Mouse (Mus musculus): ENCODE measurements at regions not wholly inside any gene's neighbourhood (a gene's known extent, or its start where the extent isn't known, plus 50 kb on each side); places are given as distances from the start of the nearest gene placed in this dataset.
A peak's percentile ranks its signal among the peaks of the same experiment; 100 is the strongest.

DNA sequence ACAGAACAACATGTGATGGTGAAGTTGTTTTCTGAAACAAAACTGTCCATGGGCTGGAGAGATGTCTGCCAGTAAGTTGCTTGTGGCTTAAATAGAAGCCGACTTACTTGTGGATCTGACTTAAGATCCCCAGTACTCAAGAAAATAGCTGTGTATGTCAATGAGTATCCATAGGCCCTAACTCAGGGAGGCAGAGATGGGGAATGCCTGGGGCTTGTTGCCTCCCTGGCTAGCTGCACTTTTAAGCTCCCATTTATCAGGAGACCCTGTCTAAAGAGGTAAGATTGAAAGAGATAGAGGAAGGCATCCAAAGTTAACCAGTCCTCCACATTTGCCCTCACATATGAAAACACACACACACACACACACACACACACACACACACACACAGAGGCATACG lies 167.8 kb upstream of the Irx1 start:
- WGBS, result 96% methylated on average over 2 of the region's 2 CpGs
- Histone ChIP-seq H3K4me3 (replicated peaks; ENCODE audit: low read depth, low read length) (no peak overlapping the region), H3K36me3 (ENCODE audit: control insufficient read depth, insufficient read depth, low read length) (no peaks in the 10 kb centered on the region), H3K4me2 (ENCODE audit: low read length) (no peak overlapping the region), H3K9ac (replicated peaks; ENCODE audit: low read length) (no peak overlapping the region), H3K4me1 (ENCODE audit: control insufficient read depth, insufficient read depth, low read length) (no peaks in the 10 kb centered on the region), H3K27ac (replicated peaks; ENCODE audit: low read depth, low read length) (no peak overlapping the region), H3K9me3 (ENCODE audit: control insufficient read depth, low read length) (no peaks in the 10 kb centered on the region), H3K27me3 (ENCODE audit: control insufficient read depth, insufficient read depth, low read length) (no peaks in the 10 kb centered on the region)
- ATAC-seq (ENCODE audit: low FRiP score, low TSS enrichment) (no peak), DNase-seq (no peak)

DNA sequence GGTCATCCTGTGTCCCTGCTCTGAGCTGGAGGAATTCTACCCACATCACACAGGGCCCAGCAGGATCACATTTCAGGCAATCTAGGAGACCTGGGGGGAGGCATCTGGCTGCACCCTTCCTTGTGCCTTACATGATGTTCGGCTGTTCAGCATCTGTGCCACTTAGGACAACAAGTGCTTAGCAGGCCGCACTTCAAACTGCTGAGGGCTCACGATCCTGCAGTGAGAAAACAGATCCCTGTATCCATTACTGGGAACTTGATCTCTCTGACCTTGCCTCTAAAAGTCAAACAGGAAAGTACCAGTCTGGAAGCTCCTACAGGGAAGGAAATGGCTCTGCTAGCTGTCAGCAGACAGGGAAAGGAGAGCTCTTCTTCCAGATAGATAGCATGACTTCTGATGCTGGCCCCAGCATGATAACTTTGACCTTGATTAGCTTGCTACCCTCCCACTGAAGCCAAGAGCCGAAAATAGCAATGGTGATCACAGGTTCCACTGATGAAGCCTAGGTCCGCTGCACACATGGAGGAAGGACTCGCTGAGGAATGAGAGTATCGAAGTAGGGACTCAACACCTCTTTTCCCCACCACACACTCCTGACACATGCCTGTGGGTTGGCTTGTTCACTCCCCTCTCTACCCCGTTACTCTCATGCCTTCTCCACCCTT lies 170.7 kb upstream of the Irx1 start:
- no peaks in the 10 kb centered on the region for H3K27me3 ChIP-seq (ENCODE audit: control insufficient read depth, insufficient read depth, low read length)
- no peaks in the 10 kb centered on the region for H3K36me3 ChIP-seq (ENCODE audit: control insufficient read depth, insufficient read depth, low read length)
- H3K4me3 ChIP-seq (replicated peaks; ENCODE audit: low read depth, low read length), result no peak overlapping the region
- DNase-seq, result no peak
- no peak for ATAC-seq (ENCODE audit: low FRiP score, low TSS enrichment)
- no peak overlapping the region for H3K4me2 ChIP-seq (ENCODE audit: low read length)
- no peak overlapping the region for H3K9ac ChIP-seq (replicated peaks; ENCODE audit: low read length)
- no peaks in the 10 kb centered on the region for H3K9me3 ChIP-seq (ENCODE audit: control insufficient read depth, low read length)
- WGBS, result 88% methylated on average over 8 of the region's 8 CpGs
- no peaks in the 10 kb centered on the region for H3K4me1 ChIP-seq (ENCODE audit: control insufficient read depth, insufficient read depth, low read length)
- no peak overlapping the region for H3K27ac ChIP-seq (replicated peaks; ENCODE audit: low read depth, low read length)

DNA sequence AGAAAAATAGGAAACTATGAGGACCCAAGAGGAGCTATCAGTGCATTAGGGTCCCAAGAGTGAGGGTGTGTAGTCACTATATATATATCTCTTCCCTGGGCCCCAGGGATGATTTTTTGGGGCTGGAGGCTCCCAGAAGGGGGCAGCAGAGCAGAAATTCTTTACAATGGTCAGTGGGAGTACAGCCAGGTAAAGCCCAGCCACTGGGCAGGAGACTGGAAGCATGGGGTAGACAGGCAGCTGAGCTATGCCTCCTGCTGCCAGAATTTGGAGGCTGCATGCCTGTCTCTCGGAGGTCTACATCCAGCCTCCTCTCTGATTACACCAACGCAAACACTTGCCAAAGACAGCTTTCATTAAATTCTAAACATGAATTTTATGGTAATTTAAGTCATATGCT lies 202.7 kb upstream of the Irx1 start:
- no peaks in the 10 kb centered on the region for H3K4me1 ChIP-seq (ENCODE audit: control insufficient read depth, insufficient read depth, low read length)
- no peak overlapping the region for H3K27ac ChIP-seq (replicated peaks; ENCODE audit: low read depth, low read length)
- DNase-seq (no peak), ATAC-seq (ENCODE audit: low FRiP score, low TSS enrichment) (no peak)
- no peaks in the 10 kb centered on the region for H3K9me3 ChIP-seq (ENCODE audit: control insufficient read depth, low read length)
- H3K27me3 ChIP-seq (ENCODE audit: control insufficient read depth, insufficient read depth, low read length), result no peaks in the 10 kb centered on the region
- 74% methylated on average over 2 of the region's 2 CpGs for WGBS
- H3K4me3 ChIP-seq (replicated peaks; ENCODE audit: low read depth, low read length), result no peak overlapping the region
- no peak overlapping the region for H3K4me2 ChIP-seq (ENCODE audit: low read length)
- no peaks in the 10 kb centered on the region for H3K36me3 ChIP-seq (ENCODE audit: control insufficient read depth, insufficient read depth, low read length)
- H3K9ac ChIP-seq (replicated peaks; ENCODE audit: low read length), result no peak overlapping the region

DNA sequence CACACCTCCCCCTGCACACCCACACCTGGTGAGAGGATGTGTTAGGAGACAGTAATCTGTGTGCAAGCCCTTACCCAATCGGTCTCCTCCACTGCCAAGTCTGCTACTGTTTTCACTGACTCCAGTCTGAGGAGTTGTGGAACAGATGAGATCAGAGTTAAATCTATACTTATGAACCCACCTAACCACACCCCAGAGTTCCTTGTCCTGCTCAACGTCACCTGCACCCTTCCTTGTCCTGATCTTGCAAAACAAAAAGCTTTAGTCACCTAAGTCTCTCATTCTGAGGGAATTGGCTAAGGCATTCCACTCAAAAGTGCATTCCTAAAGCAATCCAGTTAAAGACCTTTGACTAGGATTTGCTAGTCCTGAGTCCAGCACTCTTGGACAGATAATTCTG lies 203.9 kb upstream of the Irx1 start:
- Histone ChIP-seq H3K9me3 (ENCODE audit: control insufficient read depth, low read length) (no peaks in the 10 kb centered on the region), H3K4me2 (ENCODE audit: low read length) (no peak overlapping the region), H3K27me3 (ENCODE audit: control insufficient read depth, insufficient read depth, low read length) (no peaks in the 10 kb centered on the region), H3K27ac (replicated peaks; ENCODE audit: low read depth, low read length) (no peak overlapping the region), H3K9ac (replicated peaks; ENCODE audit: low read length) (no peak overlapping the region), H3K4me1 (ENCODE audit: control insufficient read depth, insufficient read depth, low read length) (no peaks in the 10 kb centered on the region), H3K4me3 (replicated peaks; ENCODE audit: low read depth, low read length) (no peak overlapping the region), H3K36me3 (ENCODE audit: control insufficient read depth, insufficient read depth, low read length) (no peaks in the 10 kb centered on the region)
- WGBS, result 82% methylated on average over 2 of the region's 2 CpGs
- no peak for ATAC-seq (ENCODE audit: low FRiP score, low TSS enrichment)
- no peak for DNase-seq

DNA sequence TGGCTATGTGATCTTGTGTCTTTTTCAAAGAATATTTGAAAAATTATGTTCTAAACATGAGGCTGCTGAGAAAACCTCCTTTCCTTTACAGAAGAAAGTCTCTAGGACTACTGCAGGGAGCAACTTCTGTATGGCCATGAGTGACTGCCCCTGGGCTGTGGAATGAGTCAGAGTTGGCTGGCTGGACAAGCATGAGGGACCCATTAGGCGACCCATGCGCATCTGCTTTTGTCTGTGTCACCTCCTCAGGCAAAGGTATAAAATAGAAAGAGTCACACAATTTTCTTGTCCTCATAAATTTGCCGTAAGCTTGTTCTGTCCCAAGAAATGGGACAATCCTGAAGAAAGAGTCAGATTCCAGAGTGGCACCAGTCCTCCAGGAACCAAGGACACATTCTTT lies 220.1 kb upstream of the Irx1 start:
- H3K36me3 ChIP-seq (ENCODE audit: control insufficient read depth, insufficient read depth, low read length), result no peaks in the 10 kb centered on the region
- H3K27ac ChIP-seq (replicated peaks; ENCODE audit: low read depth, low read length), result no peak overlapping the region
- no peak overlapping the region for H3K9ac ChIP-seq (replicated peaks; ENCODE audit: low read length)
- no peaks in the 10 kb centered on the region for H3K27me3 ChIP-seq (ENCODE audit: control insufficient read depth, insufficient read depth, low read length)
- H3K4me1 ChIP-seq (ENCODE audit: control insufficient read depth, insufficient read depth, low read length), result 0 out of 2 replicates have a peak, but pooled peaks cover 2% of the 10 kb centered on the region
- DNase-seq (no peak), ATAC-seq (ENCODE audit: low FRiP score, low TSS enrichment) (no peak)
- H3K4me2 ChIP-seq (ENCODE audit: low read length), result no peak overlapping the region
- no peaks in the 10 kb centered on the region for H3K9me3 ChIP-seq (ENCODE audit: control insufficient read depth, low read length)
- 92% methylated on average over 3 of the region's 3 CpGs for WGBS
- H3K4me3 ChIP-seq (replicated peaks; ENCODE audit: low read depth, low read length), result no peak overlapping the region

DNA sequence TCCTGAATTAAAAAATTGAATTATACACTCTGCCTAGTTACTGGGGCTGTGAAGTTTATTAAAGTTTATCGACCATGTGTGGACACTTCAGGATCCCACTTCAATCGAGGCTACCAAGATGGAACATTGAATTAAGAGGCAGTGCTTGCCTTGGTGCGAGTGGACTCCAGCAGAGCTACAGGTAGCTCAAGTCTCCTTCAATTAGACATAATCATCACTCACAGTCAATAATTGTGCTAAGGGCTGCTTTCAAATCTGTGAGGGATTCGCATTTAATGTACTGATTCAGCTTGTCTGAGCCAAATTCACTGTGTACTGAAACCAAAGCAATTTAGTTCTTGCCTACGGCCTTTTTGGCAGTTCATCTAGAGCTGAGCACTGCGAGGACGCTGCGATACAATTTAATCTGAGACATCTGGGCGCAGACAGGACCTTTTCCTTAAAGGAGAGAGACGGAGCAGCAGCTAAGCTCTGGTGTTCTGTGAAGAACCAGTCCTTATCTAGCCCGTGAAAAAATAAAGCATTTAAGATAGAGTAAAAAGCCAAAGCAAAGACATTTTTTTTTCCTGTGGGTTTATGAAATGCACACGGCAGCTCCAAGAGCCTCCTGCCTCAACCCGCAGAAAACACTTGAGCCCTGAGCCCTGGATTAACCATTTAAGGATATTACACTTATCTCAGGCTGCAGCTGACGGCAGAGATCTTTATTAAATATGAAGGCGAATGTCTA lies 220.8 kb upstream of the Irx1 start:
- H3K4me1 ChIP-seq (ENCODE audit: control insufficient read depth, insufficient read depth, low read length), result 0 out of 2 replicates have a peak, but pooled peaks cover 2% of the 10 kb centered on the region
- H3K27ac ChIP-seq (replicated peaks; ENCODE audit: low read depth, low read length), result peak overlapping the region; percentile 49
- no peak overlapping the region for H3K4me2 ChIP-seq (ENCODE audit: low read length)
- DNase-seq (peak; percentile 69), ATAC-seq (ENCODE audit: low FRiP score, low TSS enrichment) (no peak)
- no peaks in the 10 kb centered on the region for H3K9me3 ChIP-seq (ENCODE audit: control insufficient read depth, low read length)
- no peak overlapping the region for H3K4me3 ChIP-seq (replicated peaks; ENCODE audit: low read depth, low read length)
- no peak overlapping the region for H3K9ac ChIP-seq (replicated peaks; ENCODE audit: low read length)
- H3K27me3 ChIP-seq (ENCODE audit: control insufficient read depth, insufficient read depth, low read length), result no peaks in the 10 kb centered on the region
- 53% methylated on average over 15 of the region's 15 CpGs for WGBS
- H3K36me3 ChIP-seq (ENCODE audit: control insufficient read depth, insufficient read depth, low read length), result no peaks in the 10 kb centered on the region

DNA sequence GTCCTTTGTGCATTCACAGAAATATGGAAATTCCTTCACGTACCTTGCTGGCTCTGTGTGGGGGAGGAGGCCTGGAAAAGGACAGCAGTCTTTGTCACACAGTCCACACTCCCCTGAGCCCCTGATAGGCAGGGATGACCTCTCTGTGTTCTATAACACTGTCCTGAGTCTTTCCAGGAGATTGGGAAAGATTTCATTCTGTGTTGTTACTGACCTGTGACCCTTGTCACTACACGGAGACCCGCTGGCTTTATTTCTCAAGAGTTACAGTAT lies 221.3 kb upstream of the Irx1 start:
- no peak overlapping the region for H3K9ac ChIP-seq (replicated peaks; ENCODE audit: low read length)
- no peak overlapping the region for H3K4me3 ChIP-seq (replicated peaks; ENCODE audit: low read depth, low read length)
- H3K36me3 ChIP-seq (ENCODE audit: control insufficient read depth, insufficient read depth, low read length), result no peaks in the 10 kb centered on the region
- 59% methylated on average over 3 of the region's 3 CpGs for WGBS
- H3K4me1 ChIP-seq (ENCODE audit: control insufficient read depth, insufficient read depth, low read length), result 0 out of 2 replicates have a peak, but pooled peaks cover 2% of the 10 kb centered on the region
- H3K27ac ChIP-seq (replicated peaks; ENCODE audit: low read depth, low read length), result peak overlapping the region; percentile 49; the same call in 1 of the 2 replicates
- no peaks in the 10 kb centered on the region for H3K27me3 ChIP-seq (ENCODE audit: control insufficient read depth, insufficient read depth, low read length)
- ATAC-seq (ENCODE audit: low FRiP score, low TSS enrichment), result no peak
- no peak overlapping the region for H3K4me2 ChIP-seq (ENCODE audit: low read length)
- DNase-seq, result no peak
- H3K9me3 ChIP-seq (ENCODE audit: control insufficient read depth, low read length), result no peaks in the 10 kb centered on the region

DNA sequence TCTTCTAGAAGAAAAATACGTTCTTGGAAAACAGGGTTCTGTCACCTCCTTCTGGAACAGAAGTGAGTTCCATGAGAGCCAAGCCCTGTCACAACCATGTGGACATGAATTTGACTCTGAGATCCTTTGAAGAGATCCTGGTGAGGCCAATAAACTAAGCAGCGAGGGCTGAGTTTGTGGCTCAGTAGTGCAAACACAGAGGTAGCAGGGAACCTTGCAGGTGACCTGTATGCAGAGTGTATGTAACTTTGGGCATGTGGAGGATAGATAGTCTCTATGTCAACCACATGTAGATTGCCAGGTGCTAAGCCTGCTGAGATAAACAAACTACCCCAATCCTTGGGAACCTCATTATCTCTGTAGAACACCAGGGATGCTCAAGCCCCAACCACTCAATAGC lies 232.4 kb upstream of the Irx1 start:
- DNase-seq (no peak), ATAC-seq (ENCODE audit: low FRiP score, low TSS enrichment) (no peak)
- no peaks in the 10 kb centered on the region for H3K27me3 ChIP-seq (ENCODE audit: control insufficient read depth, insufficient read depth, low read length)
- H3K4me3 ChIP-seq (replicated peaks; ENCODE audit: low read depth, low read length), result no peak overlapping the region
- no peaks in the 10 kb centered on the region for H3K9me3 ChIP-seq (ENCODE audit: control insufficient read depth, low read length)
- no peak overlapping the region for H3K9ac ChIP-seq (replicated peaks; ENCODE audit: low read length)
- no peaks in the 10 kb centered on the region for H3K36me3 ChIP-seq (ENCODE audit: control insufficient read depth, insufficient read depth, low read length)
- 92% methylated on average over 2 of the region's 2 CpGs for WGBS
- H3K4me1 ChIP-seq (ENCODE audit: control insufficient read depth, insufficient read depth, low read length), result no peaks in the 10 kb centered on the region
- no peak overlapping the region for H3K27ac ChIP-seq (replicated peaks; ENCODE audit: low read depth, low read length)
- H3K4me2 ChIP-seq (ENCODE audit: low read length), result no peak overlapping the region
